Mouse (Mus musculus) liver, adult 2 months (tissue): Measurements from ENCODE around the gene Tmem268. TPM values are rescaled to one million over a fixed set of nuclear protein-coding genes. Genes with fewer than 3 reads are reported as not detected.

Source experiments
- DNase-seq: peaks from one replicate; pipeline ENCODE4 v3.0.0-alpha.2; 2011; ENCODE audit warnings: low read depth, low spot score; ENCODE audit errors: extremely low read depth
- H3K27ac ChIP-seq: fragments of 200-500 bp; replicated peaks from 2 replicates; pipeline ENCODE4 v1.5.1; 2012; ENCODE audit warnings: low read depth, mild to moderate bottlenecking, control low read depth, inconsistent platforms, low read length; ENCODE audit not compliant: insufficient read depth
- H3K27me3 ChIP-seq: fragments of 200-500 bp; 2 replicates; pipeline ENCODE4 v1.6.1; 2012; ENCODE audit warnings: mild to moderate bottlenecking, moderate library complexity, low read length, inconsistent platforms; ENCODE audit not compliant: control insufficient read depth, insufficient read depth
- H3K36me3 ChIP-seq: fragments of 200-500 bp; 2 replicates; pipeline ENCODE4 v1.6.1; 2012; ENCODE audit warnings: low read length, inconsistent platforms; ENCODE audit not compliant: control insufficient read depth, insufficient read depth
- H3K4me1 ChIP-seq: fragments of 200-500 bp; 2 replicates; pipeline ENCODE4 v1.6.1; 2011; ENCODE audit warnings: low read length; ENCODE audit not compliant: control insufficient read depth, insufficient read depth
- H3K4me3 ChIP-seq: fragments of 200-500 bp; 2 replicates; pipeline ENCODE4 v1.5.1; 2011; ENCODE audit warnings: low read depth, mild to moderate bottlenecking, control low read depth, low read length, moderate library complexity; ENCODE audit not compliant: insufficient read depth
- H3K79me2 ChIP-seq: fragments of 200-500 bp; 2 replicates; pipeline ENCODE4 v1.6.1; 2012; ENCODE audit warnings: inconsistent platforms, mild to moderate bottlenecking, low read length, moderate library complexity; ENCODE audit not compliant: control insufficient read depth, insufficient read depth
- H3K9ac ChIP-seq: fragments of 200-500 bp; 2 replicates; pipeline ENCODE4 v1.6.1; 2012; ENCODE audit warnings: low read depth, mild to moderate bottlenecking, control low read depth, inconsistent platforms, low read length
- CTCF ChIP-seq: fragments of 200-500 bp; IDR thresholded peaks from 2 replicates; pipeline ENCODE4 v1.5.1; 2011; ENCODE audit warnings: low read depth, low read length, control low read depth
- POLR2A ChIP-seq: fragments of 200-500 bp; IDR thresholded peaks from 2 replicates; pipeline ENCODE4 v1.6.1; 2011; ENCODE audit warnings: low read length, control low read depth; ENCODE audit not compliant: insufficient read depth; ENCODE audit errors: extremely low read depth
- WGBS: fragments of 180-500 bp; shearing (Covaris S2); methylation state at CpG from one replicate; pipeline ENCODE4 v1.1.7; 2018; 5-methylcytosine and 5-hydroxymethylcytosine counted together
- polyA plus RNA-seq: library from polyadenylated mRNA; depleted of rRNA; stranded (reverse); fragments of >200 nt; gene quantifications from 2 replicates; pipeline ENCODE4 v1.2.3, GENCODE M21; 2012
- total RNA-seq: library from RNA; depleted of rRNA; stranded (reverse); fragments of >200 nt; gene quantifications from 2 replicates; pipeline ENCODE4 v1.2.3, GENCODE M21; 2014

Tmem268 gene
- total and polyA plus RNA-seq, 2 experiments = 2.9 to 4.7 TPM

- H3K27ac ChIP-seq = no peak overlapping the region
- H3K4me1 ChIP-seq = no peaks in the 10 kb centered on the region
- DNase-seq = no peak
- no peaks in the 10 kb centered on the region for H3K79me2 ChIP-seq
- no peaks in the 10 kb centered on the region for H3K27me3 ChIP-seq
- H3K4me3 ChIP-seq = no peak overlapping the region
- H3K36me3 ChIP-seq = no peaks in the 10 kb centered on the region
- TF ChIP-seq CTCF (no peak), POLR2A (no peak)
- 69% methylated on average over 1 of the region's 1 CpGs for WGBS
- no peak overlapping the region for H3K9ac ChIP-seq
Observed at GRCm38 (mm10) chr4:63605968-63606367, 47.4 kb downstream of the Tmem268 start.

- DNase-seq = no peak
- no peaks in the 10 kb centered on the region for H3K4me1 ChIP-seq
- no peak overlapping the region for H3K27ac ChIP-seq
- no peak overlapping the region for H3K4me3 ChIP-seq
- no peaks in the 10 kb centered on the region for H3K27me3 ChIP-seq
- H3K79me2 ChIP-seq = no peaks in the 10 kb centered on the region
- TF ChIP-seq CTCF = no peak
- no peak for TF ChIP-seq POLR2A
- no peaks in the 10 kb centered on the region for H3K36me3 ChIP-seq
- no peak overlapping the region for H3K9ac ChIP-seq
- WGBS = 87% methylated on average over 7 of the region's 7 CpGs
Observed at GRCm38 (mm10) chr4:63608391-63608790, 49.8 kb downstream of the Tmem268 start.

GRCm38 (mm10) chr4:63621861-63622260 lies 63.3 kb downstream of the Tmem268 start:
- DNase-seq = no peak
- Histone ChIP-seq H3K4me1 (no peaks in the 10 kb centered on the region), H3K9ac (no peak overlapping the region), H3K4me3 (no peak overlapping the region), H3K36me3 (no peaks in the 10 kb centered on the region), H3K79me2 (no peaks in the 10 kb centered on the region), H3K27ac (no peak overlapping the region), H3K27me3 (no peaks in the 10 kb centered on the region)
- WGBS = 71% methylated on average over 2 of the region's 2 CpGs
- TF ChIP-seq POLR2A (no peak), CTCF (no peak)

- no peak within 1 kb of the TSS for H3K27ac ChIP-seq
- no peak for DNase-seq
- no peak for TF ChIP-seq POLR2A
- TF ChIP-seq CTCF = peak; percentile 42
- no peaks in the 10 kb centered on the region for H3K27me3 ChIP-seq
- 50% methylated on average over 5 of the region's 5 CpGs for WGBS
- no peaks in the 10 kb centered on the region for H3K79me2 ChIP-seq
- H3K36me3 ChIP-seq = no peaks in the 10 kb centered on the region
- no peaks in the 10 kb centered on the region for H3K4me1 ChIP-seq
- H3K4me3 ChIP-seq = no peak within 1 kb of the TSS
- H3K9ac ChIP-seq = no peak within 1 kb of the TSS
Observed at GRCm38 (mm10) chr4:63622378-63622835, 63.8 kb downstream of the Tmem268 start, which contains the start of gene Tex48. TSS of gene Tex48 (minus strand) at chr4:63622428.

GRCm38 (mm10) chr4:63625563-63626080 lies 67.0 kb downstream of the Tmem268 start:
- no peak for TF ChIP-seq POLR2A
- H3K27me3 ChIP-seq = no peaks in the 10 kb centered on the region
- no peak overlapping the region for H3K27ac ChIP-seq
- 48% methylated on average over 3 of the region's 3 CpGs for WGBS
- no peaks in the 10 kb centered on the region for H3K79me2 ChIP-seq
- no peak overlapping the region for H3K9ac ChIP-seq
- H3K4me1 ChIP-seq = no peaks in the 10 kb centered on the region
- H3K4me3 ChIP-seq = no peak overlapping the region
- H3K36me3 ChIP-seq = no peaks in the 10 kb centered on the region
- DNase-seq = no peak

GRCm38 (mm10) chr4:63627111-63627510 lies 68.5 kb downstream of the Tmem268 start:
- Histone ChIP-seq H3K4me1 (no peaks in the 10 kb centered on the region), H3K4me3 (no peak overlapping the region), H3K27ac (no peak overlapping the region), H3K36me3 (no peaks in the 10 kb centered on the region), H3K9ac (no peak overlapping the region), H3K79me2 (no peaks in the 10 kb centered on the region), H3K27me3 (no peaks in the 10 kb centered on the region)
- TF ChIP-seq CTCF (no peak), POLR2A (no peak)
- DNase-seq = no peak
- 75% methylated on average over 8 of the region's 8 CpGs for WGBS
